Mouse (Mus musculus): ENCODE results near the gene Tacc3. TPM values are rescaled to one million over a fixed set of nuclear protein-coding genes. Genes with fewer than 3 reads are reported as not detected.

Tacc3 gene
- polyA plus RNA-seq, 2 experiments = 69.1 to 138 TPM

DNA sequence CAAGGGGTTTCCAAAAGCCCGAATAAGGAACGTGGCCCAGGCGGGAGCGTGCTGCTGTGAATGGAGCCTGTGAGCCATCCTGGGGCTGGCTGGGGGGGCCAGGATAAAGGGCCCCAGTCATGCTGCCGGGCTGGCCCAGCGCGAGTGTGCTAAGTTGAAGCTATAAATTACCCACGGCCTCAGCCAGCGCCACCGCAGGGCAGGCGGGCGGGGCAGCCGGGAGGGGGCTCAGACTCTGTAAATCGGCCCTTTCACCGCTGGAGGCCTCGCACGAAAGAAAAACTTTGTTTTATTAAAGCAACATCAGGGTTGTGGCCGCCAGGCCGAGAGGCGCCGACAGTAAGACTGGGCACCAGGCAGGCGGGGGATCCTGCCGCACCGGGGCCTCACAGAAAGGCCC is 34.5 kb downstream of the Tacc3 start:
- Histone ChIP-seq H3K36me3 (replicated peaks; ENCODE audit: control insufficient read depth, insufficient read depth, low read depth) (no peaks in the 10 kb centered on the region), H3K27ac (no peak overlapping the region), H3K4me3 (ENCODE audit: insufficient read depth in 1 of 2, low read depth in 2 of 2, low read length in 2 of 2) (no peak overlapping the region), H3K9me3 (ENCODE audit: control insufficient read depth, low read length) (no peaks in the 10 kb centered on the region), H3K27me3 (ENCODE audit: control insufficient read depth, insufficient read depth, low read length) (peaks cover 28% of the 10 kb centered on the region), H3K9ac (replicated peaks) (no peak overlapping the region), H3K4me2 (ENCODE audit: low read depth) (no peak overlapping the region), H3K4me1 (replicated peaks; ENCODE audit: control insufficient read depth in 2 of 2, insufficient read depth in 2 of 2, low read length in 1 of 2) (peaks cover 0 to 14% of the 10 kb centered on the region in 2 experiments; a peak in 2 of 4 replicates)
- no peak for ATAC-seq (ENCODE audit: insufficient read depth)
- no peak for DNase-seq (ENCODE audit: low read depth in 3 of 3, low spot score in 3 of 3)
- TF ChIP-seq EP300 (IDR thresholded peaks at IDR 0.05; ENCODE audit: low read depth) (no peak), CTCF (IDR thresholded peaks at IDR 0.05; ENCODE audit: low read depth) (no peak)
- 13% methylated on average over 24 of the region's 24 CpGs for WGBS (ENCODE audit: insufficient replicate concordance)

DNA sequence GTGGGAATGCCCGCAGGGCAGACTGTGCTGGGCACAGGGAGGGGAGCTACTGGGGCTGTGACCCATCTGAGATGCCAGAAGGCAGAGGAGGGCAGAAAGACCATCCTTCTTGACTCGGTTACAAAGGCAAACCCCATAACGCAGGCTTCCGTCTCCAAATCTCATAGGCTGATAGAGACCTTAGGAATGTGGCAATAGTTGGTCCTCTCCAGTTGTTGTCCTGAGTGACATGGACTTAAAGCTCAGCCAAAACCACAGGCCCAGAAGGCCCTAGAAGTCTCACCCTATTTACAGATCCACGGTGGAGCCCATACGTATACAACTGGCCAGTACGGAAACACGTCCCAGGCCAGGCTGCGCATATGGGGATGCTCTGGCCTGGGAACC is 36.5 kb downstream of the Tacc3 start:
- Histone ChIP-seq H3K36me3 (replicated peaks; ENCODE audit: control insufficient read depth, insufficient read depth, low read depth) (no peaks in the 10 kb centered on the region), H3K27me3 (ENCODE audit: control insufficient read depth, insufficient read depth, low read length) (peaks cover 28% of the 10 kb centered on the region), H3K9ac (replicated peaks) (no peak overlapping the region), H3K9me3 (ENCODE audit: control insufficient read depth, low read length) (no peaks in the 10 kb centered on the region), H3K4me2 (ENCODE audit: low read depth) (no peak overlapping the region), H3K27ac (no peak overlapping the region), H3K4me1 (replicated peaks; ENCODE audit: control insufficient read depth in 2 of 2, insufficient read depth in 2 of 2, low read length in 1 of 2) (peaks cover 0 to 5% of the 10 kb centered on the region in 2 experiments; a peak in 2 of 4 replicates), H3K4me3 (ENCODE audit: insufficient read depth in 1 of 2, low read depth in 2 of 2, low read length in 2 of 2) (no peak overlapping the region)
- ATAC-seq (ENCODE audit: insufficient read depth) (no peak; the same call in 1 of the 2 replicates), DNase-seq (ENCODE audit: low read depth in 3 of 3, low spot score in 3 of 3) (no peak)
- WGBS (ENCODE audit: insufficient replicate concordance) = 74% methylated on average over 9 of the region's 9 CpGs
- TF ChIP-seq EP300 (IDR thresholded peaks at IDR 0.05; ENCODE audit: low read depth) = no peak
- TF ChIP-seq CTCF (IDR thresholded peaks at IDR 0.05; ENCODE audit: low read depth) = no peak

DNA sequence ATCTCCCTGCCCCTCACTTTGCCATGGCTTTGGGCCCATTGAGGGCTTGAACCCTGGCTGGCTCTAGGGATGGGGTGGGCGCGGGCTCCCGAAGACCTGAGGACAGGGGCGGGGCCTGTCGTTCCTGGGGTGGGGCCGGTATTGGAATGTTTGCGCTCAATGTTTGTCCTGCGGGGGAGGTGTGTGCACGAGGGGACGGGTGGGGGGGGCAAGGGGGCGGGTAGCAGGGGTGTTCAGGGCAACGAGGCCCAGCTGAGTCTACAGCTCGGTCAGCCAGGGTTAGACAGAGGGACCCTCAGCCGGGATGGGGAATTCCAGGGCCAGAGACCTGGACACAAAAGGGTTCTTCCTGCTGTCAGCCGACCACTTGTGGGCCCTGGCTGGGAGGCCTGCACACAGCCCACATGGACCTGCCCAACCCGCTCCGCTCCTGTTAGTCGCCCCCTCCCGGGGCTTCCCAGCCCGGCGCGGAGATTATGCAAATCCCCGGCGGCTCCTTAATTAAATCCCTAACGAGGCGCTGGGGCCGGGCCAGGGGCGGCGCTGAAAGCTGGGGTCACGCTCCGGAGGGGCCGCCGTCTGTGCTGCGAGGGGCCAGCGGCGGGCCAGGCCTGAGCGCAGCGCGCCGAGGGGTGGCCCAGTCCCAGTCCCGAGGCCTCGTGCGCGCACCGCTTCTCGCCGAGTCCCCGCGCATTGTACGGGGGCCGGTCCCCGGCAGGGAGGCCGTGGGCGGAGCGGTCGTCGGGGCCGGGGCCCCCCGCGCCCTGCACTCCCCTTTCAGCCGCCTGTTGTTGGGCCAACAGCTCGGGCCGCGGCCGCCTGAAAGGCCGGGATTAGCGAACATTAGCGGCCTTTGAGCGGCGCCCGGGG is 37.2 kb downstream of the Tacc3 start:
- H3K4me1 ChIP-seq (replicated peaks; ENCODE audit: control insufficient read depth in 2 of 2, insufficient read depth in 2 of 2, low read length in 1 of 2) = peaks cover 0 to 9% of the 10 kb centered on the region in 2 experiments; a peak in 2 of 4 replicates
- H3K36me3 ChIP-seq (replicated peaks; ENCODE audit: control insufficient read depth, insufficient read depth, low read depth) = no peaks in the 10 kb centered on the region
- ATAC-seq (ENCODE audit: insufficient read depth) = peak; percentile 63
- no peaks in the 10 kb centered on the region for H3K9me3 ChIP-seq (ENCODE audit: control insufficient read depth, low read length)
- WGBS (ENCODE audit: insufficient replicate concordance) = 5% methylated on average over 69 of the region's 71 CpGs
- no peak for DNase-seq (ENCODE audit: low read depth in 3 of 3, low spot score in 3 of 3)
- no peak overlapping the region for H3K9ac ChIP-seq (replicated peaks)
- no peak overlapping the region for H3K27ac ChIP-seq
- no peak for TF ChIP-seq CTCF (IDR thresholded peaks at IDR 0.05; ENCODE audit: low read depth)
- no peak for TF ChIP-seq EP300 (IDR thresholded peaks at IDR 0.05; ENCODE audit: low read depth)
- H3K4me3 ChIP-seq (ENCODE audit: insufficient read depth in 1 of 2, low read depth in 2 of 2, low read length in 2 of 2) = peak overlapping the region in 1 of 2 experiments; percentile 32; a peak in 2 of 4 replicates
- peaks cover 28% of the 10 kb centered on the region for H3K27me3 ChIP-seq (ENCODE audit: control insufficient read depth, insufficient read depth, low read length)
- H3K4me2 ChIP-seq (ENCODE audit: low read depth) = peak overlapping the region; percentile 60

DNA sequence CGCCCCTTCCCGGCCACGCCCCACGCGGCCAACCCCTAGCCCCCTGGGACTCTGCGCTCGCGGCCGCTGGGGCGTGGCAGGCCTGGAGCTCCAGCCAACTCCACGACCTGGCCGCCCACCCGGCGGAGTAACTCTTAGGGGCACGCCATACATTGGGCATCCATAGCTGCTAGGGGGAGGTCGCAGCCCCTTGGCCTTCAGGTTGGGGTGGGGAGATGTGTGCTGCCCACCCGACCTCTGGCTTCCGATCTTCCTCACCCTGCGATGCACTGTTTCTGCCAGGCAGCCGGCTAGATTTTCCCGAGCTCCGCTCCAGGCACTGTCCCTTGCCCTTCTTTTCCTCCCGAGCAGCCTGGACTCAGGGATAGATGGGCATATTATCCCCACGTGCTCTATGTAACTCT is 37.8 kb downstream of the Tacc3 start:
- peaks cover 0 to 14% of the 10 kb centered on the region in 2 experiments; a peak in 2 of 4 replicates for H3K4me1 ChIP-seq (replicated peaks; ENCODE audit: control insufficient read depth in 2 of 2, insufficient read depth in 2 of 2, low read length in 1 of 2)
- peak overlapping the region in 1 of 2 experiments; percentile 32; a peak in 2 of 4 replicates for H3K4me3 ChIP-seq (ENCODE audit: insufficient read depth in 1 of 2, low read depth in 2 of 2, low read length in 2 of 2)
- no peak overlapping the region for H3K27ac ChIP-seq
- H3K9ac ChIP-seq (replicated peaks) = no peak overlapping the region
- 9% methylated on average over 23 of the region's 24 CpGs for WGBS (ENCODE audit: insufficient replicate concordance)
- peak overlapping the region; percentile 60 for H3K4me2 ChIP-seq (ENCODE audit: low read depth)
- H3K9me3 ChIP-seq (ENCODE audit: control insufficient read depth, low read length) = no peaks in the 10 kb centered on the region
- TF ChIP-seq CTCF (IDR thresholded peaks at IDR 0.05; ENCODE audit: low read depth) = no peak
- TF ChIP-seq EP300 (IDR thresholded peaks at IDR 0.05; ENCODE audit: low read depth) = no peak
- H3K36me3 ChIP-seq (replicated peaks; ENCODE audit: control insufficient read depth, insufficient read depth, low read depth) = no peaks in the 10 kb centered on the region
- DNase-seq (ENCODE audit: low read depth in 3 of 3, low spot score in 3 of 3) (no peak), ATAC-seq (ENCODE audit: insufficient read depth) (peak; percentile 28; the same call in 1 of the 2 replicates)
- H3K27me3 ChIP-seq (ENCODE audit: control insufficient read depth, insufficient read depth, low read length) = peaks cover 28% of the 10 kb centered on the region

DNA sequence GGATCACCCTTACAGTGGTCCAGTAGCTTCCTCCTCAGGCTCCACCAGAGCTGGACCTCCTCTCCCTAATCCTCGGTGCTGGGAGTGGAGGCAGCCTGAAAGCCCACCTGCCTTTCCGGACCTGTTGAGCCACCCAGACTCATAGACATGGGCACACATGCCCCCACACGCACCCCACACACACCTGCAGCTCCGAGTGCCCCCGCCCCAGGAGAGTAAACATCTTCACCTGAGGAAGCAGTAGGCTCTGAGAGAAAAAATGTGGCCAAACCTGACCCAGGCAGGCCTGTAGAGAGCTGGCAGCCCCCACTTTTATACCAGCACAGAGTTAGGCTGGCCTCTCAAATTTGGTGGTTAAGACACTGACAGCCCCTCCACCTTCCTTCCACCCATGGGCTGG is 38.5 kb downstream of the Tacc3 start:
- H3K4me2 ChIP-seq (ENCODE audit: low read depth) = no peak overlapping the region
- no peak overlapping the region for H3K9ac ChIP-seq (replicated peaks)
- no peak overlapping the region for H3K27ac ChIP-seq
- H3K4me1 ChIP-seq (replicated peaks; ENCODE audit: control insufficient read depth in 2 of 2, insufficient read depth in 2 of 2, low read length in 1 of 2) = peaks cover 0 to 14% of the 10 kb centered on the region in 2 experiments; a peak in 2 of 4 replicates
- H3K36me3 ChIP-seq (replicated peaks; ENCODE audit: control insufficient read depth, insufficient read depth, low read depth) = no peaks in the 10 kb centered on the region
- WGBS (ENCODE audit: insufficient replicate concordance) = 50% methylated on average over 5 of the region's 5 CpGs
- H3K4me3 ChIP-seq (ENCODE audit: insufficient read depth in 1 of 2, low read depth in 2 of 2, low read length in 2 of 2) = no peak overlapping the region
- no peak for ATAC-seq (ENCODE audit: insufficient read depth)
- DNase-seq (ENCODE audit: low read depth in 3 of 3, low spot score in 3 of 3) = no peak
- H3K27me3 ChIP-seq (ENCODE audit: control insufficient read depth, insufficient read depth, low read length) = peaks cover 28% of the 10 kb centered on the region
- TF ChIP-seq EP300 (IDR thresholded peaks at IDR 0.05; ENCODE audit: low read depth) (no peak), CTCF (IDR thresholded peaks at IDR 0.05; ENCODE audit: low read depth) (no peak)
- no peaks in the 10 kb centered on the region for H3K9me3 ChIP-seq (ENCODE audit: control insufficient read depth, low read length)

Measured in liver, embryonic 14.5 days (tissue).